Mouse (Mus musculus): ENCODE data around the gene Stxbp4. TPM values are rescaled to one million over a fixed set of nuclear protein-coding genes. Genes with fewer than 3 reads are reported as not detected.

Stxbp4 gene
- polyA plus RNA-seq (2015; fragmentation: Illumina TruSeq; extraction: RNeasy Lipid Tissue Mini Kit (QIAGEN cat#74804); ENCODE audit: insufficient read depth, low replicate concordance): 4.4 TPM

GRCm38 (mm10) chr11:90637440-90638311 is at the start of gene Stxbp4, which contains the start of gene Cox11:
Gene Stxbp4 (minus strand): TSS chr11:90638084.
Gene Cox11 (plus strand): TSS chr11:90638173.

Other genes starting within 250 kb of the Stxbp4 start
- gene Hlf, start 247.2 kb downstream of the Stxbp4 start, polyA plus RNA-seq (2015; fragmentation: Illumina TruSeq; extraction: RNeasy Lipid Tissue Mini Kit (QIAGEN cat#74804); ENCODE audit: insufficient read depth, low replicate concordance): 1.2 TPM
- gene Cox11, start 89 bp upstream of the Stxbp4 start, polyA plus RNA-seq (2015; fragmentation: Illumina TruSeq; extraction: RNeasy Lipid Tissue Mini Kit (QIAGEN cat#74804); ENCODE audit: insufficient read depth, low replicate concordance): 19.9 TPM
- gene Tom1l1, start 50.3 kb upstream of the Stxbp4 start, polyA plus RNA-seq (2015; fragmentation: Illumina TruSeq; extraction: RNeasy Lipid Tissue Mini Kit (QIAGEN cat#74804); ENCODE audit: insufficient read depth, low replicate concordance): 8.2 TPM